Mouse (Mus musculus) liver, adult 2 months (tissue): ENCODE results near the gene Renbp. TPM values are rescaled to one million over a fixed set of nuclear protein-coding genes. Genes with fewer than 3 reads are reported as not detected.

ENCODE experiments used
- DNase-seq: peaks from one replicate; pipeline ENCODE4 v3.0.0-alpha.2; 2011; ENCODE audit warnings: low read depth, low spot score; ENCODE audit errors: extremely low read depth
- H3K27ac ChIP-seq: fragments of 200-500 bp; replicated peaks from 2 replicates; pipeline ENCODE4 v1.5.1; 2012; ENCODE audit warnings: low read depth, mild to moderate bottlenecking, control low read depth, inconsistent platforms, low read length; ENCODE audit not compliant: insufficient read depth
- H3K27me3 ChIP-seq: fragments of 200-500 bp; 2 replicates; pipeline ENCODE4 v1.6.1; 2012; ENCODE audit warnings: mild to moderate bottlenecking, moderate library complexity, low read length, inconsistent platforms; ENCODE audit not compliant: control insufficient read depth, insufficient read depth
- H3K36me3 ChIP-seq: fragments of 200-500 bp; 2 replicates; pipeline ENCODE4 v1.6.1; 2012; ENCODE audit warnings: low read length, inconsistent platforms; ENCODE audit not compliant: control insufficient read depth, insufficient read depth
- H3K4me1 ChIP-seq: fragments of 200-500 bp; 2 replicates; pipeline ENCODE4 v1.6.1; 2011; ENCODE audit warnings: low read length; ENCODE audit not compliant: control insufficient read depth, insufficient read depth
- H3K4me3 ChIP-seq: fragments of 200-500 bp; 2 replicates; pipeline ENCODE4 v1.5.1; 2011; ENCODE audit warnings: low read depth, mild to moderate bottlenecking, control low read depth, low read length, moderate library complexity; ENCODE audit not compliant: insufficient read depth
- H3K79me2 ChIP-seq: fragments of 200-500 bp; 2 replicates; pipeline ENCODE4 v1.6.1; 2012; ENCODE audit warnings: inconsistent platforms, mild to moderate bottlenecking, low read length, moderate library complexity; ENCODE audit not compliant: control insufficient read depth, insufficient read depth
- H3K9ac ChIP-seq: fragments of 200-500 bp; 2 replicates; pipeline ENCODE4 v1.6.1; 2012; ENCODE audit warnings: low read depth, mild to moderate bottlenecking, control low read depth, inconsistent platforms, low read length
- CTCF ChIP-seq: fragments of 200-500 bp; IDR thresholded peaks from 2 replicates; pipeline ENCODE4 v1.5.1; 2011; ENCODE audit warnings: low read depth, low read length, control low read depth
- POLR2A ChIP-seq: fragments of 200-500 bp; IDR thresholded peaks from 2 replicates; pipeline ENCODE4 v1.6.1; 2011; ENCODE audit warnings: low read length, control low read depth; ENCODE audit not compliant: insufficient read depth; ENCODE audit errors: extremely low read depth
- WGBS: fragments of 180-500 bp; shearing (Covaris S2); methylation state at CpG from one replicate; pipeline ENCODE4 v1.1.7; 2018; 5-methylcytosine and 5-hydroxymethylcytosine counted together
- polyA plus RNA-seq: library from polyadenylated mRNA; depleted of rRNA; stranded (reverse); fragments of >200 nt; gene quantifications from 2 replicates; pipeline ENCODE4 v1.2.3, GENCODE M21; 2012
- total RNA-seq: library from RNA; depleted of rRNA; stranded (reverse); fragments of >200 nt; gene quantifications from 2 replicates; pipeline ENCODE4 v1.2.3, GENCODE M21; 2014

Gene Renbp
- total and polyA plus RNA-seq, 2 experiments: 2.9 to 4.1 TPM

DNA sequence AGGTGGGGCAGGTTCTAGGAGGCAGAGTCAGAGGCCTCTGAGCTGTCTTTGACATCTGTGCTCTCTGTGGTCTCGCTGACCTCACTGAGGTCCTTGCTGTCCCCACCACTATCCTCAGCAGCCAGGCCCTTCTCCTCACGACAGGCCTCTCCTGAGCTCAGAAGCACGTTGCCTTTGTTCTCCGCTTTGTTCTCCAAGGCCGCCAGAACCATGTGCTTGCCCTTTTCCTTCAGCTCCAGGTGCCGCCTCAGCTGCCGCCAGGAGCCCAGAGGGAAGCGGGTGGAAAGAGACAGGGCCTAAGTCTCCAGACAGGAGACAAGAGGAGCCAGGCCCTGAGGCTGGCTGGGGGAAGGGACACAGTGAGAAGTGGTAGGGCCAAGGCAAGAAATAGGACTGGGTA, 13.7 kb downstream of the Renbp start:
- Histone ChIP-seq H3K9ac (no peak overlapping the region), H3K4me3 (no peak overlapping the region), H3K36me3 (peaks cover 7% of the 10 kb centered on the region; the same call in 1 of the 2 replicates), H3K27ac (no peak overlapping the region), H3K79me2 (no peaks in the 10 kb centered on the region), H3K27me3 (no peaks in the 10 kb centered on the region), H3K4me1 (peaks cover 9% of the 10 kb centered on the region)
- 98% methylated on average over 8 of the region's 8 CpGs for WGBS
- no peak for TF ChIP-seq POLR2A
- TF ChIP-seq CTCF: no peak
- DNase-seq: no peak

DNA sequence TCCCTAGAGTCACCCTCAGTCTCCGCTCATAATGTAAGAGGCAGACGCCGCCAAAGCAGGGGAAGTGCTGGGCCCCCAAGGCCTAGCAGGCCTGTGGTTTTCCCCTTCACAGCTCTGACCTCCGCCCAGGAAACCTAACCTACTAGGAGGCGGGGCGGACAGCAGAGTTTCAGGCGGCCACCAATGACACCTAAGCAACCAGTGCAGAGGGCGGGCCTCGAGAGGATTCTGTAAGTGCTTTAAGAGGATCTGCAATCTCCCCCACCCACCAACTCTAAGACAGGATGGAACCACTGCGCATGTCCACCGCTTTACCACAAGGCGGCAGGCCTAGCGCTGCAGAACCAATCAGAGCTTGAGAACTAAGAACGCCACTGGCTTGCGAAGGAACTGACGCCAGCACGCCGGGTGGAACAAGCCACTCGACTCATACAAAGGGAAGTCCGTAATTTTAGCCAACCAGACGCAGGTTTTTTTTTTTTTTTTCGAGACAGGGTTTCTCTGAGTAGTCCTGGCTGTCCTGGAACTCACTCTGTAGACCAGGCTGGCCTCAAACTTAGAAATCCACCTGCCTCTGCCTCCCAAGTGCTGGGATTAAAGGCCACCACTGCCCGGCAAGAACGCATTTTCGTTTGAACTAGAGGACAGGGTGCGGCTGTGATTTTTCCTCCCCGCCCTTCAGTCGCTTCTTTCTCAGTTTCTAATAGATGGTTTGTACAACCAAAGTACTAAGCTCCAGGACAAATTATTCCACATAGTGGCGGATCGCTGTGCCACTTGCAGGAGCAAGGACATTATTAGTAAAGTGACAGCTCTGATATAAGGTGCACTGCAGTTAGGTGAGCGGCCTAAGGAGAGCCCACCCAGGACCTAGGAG, 15.6 kb downstream of the Renbp start:
- Histone ChIP-seq H3K27ac (peak overlapping the region; percentile 77), H3K4me3 (peak overlapping the region; percentile 45), H3K27me3 (no peaks in the 10 kb centered on the region), H3K36me3 (peaks cover 7% of the 10 kb centered on the region; the same call in 1 of the 2 replicates), H3K79me2 (no peaks in the 10 kb centered on the region), H3K4me1 (peaks cover 5% of the 10 kb centered on the region), H3K9ac (peak overlapping the region; percentile 74)
- WGBS: 8% methylated on average over 31 of the region's 31 CpGs
- peak; percentile 98 for DNase-seq
- peak; percentile 52 for TF ChIP-seq CTCF
- peak; percentile 50; the same call in 1 of the 2 replicates for TF ChIP-seq POLR2A

DNA sequence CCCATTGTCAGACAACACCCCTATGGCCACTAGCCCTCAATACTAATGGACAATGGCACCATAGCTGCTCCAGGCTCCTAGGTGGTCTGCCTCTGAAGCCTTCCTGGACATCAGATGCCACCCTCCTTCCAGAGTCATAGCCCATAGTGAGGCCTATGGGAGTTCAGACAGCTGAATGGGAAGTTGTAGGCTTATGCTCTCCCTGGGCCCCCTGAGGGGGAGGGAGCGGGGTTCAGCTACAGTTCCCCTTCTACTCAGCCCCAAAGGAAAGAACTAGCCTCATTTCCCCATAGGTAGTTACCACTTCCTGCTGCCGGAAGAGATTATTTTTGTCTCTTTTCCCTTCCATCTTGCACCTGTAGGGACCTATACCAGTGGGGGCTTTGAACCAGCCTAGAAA, 19.1 kb downstream of the Renbp start:
- WGBS: 69% methylated on average over 2 of the region's 2 CpGs
- Histone ChIP-seq H3K27me3 (no peaks in the 10 kb centered on the region), H3K27ac (peak overlapping the region; percentile 34; the same call in 1 of the 2 replicates), H3K36me3 (no peaks in the 10 kb centered on the region), H3K79me2 (no peaks in the 10 kb centered on the region), H3K9ac (no peak overlapping the region), H3K4me3 (no peak overlapping the region), H3K4me1 (peaks cover 5% of the 10 kb centered on the region)
- DNase-seq: no peak
- TF ChIP-seq CTCF (no peak), POLR2A (no peak)

DNA sequence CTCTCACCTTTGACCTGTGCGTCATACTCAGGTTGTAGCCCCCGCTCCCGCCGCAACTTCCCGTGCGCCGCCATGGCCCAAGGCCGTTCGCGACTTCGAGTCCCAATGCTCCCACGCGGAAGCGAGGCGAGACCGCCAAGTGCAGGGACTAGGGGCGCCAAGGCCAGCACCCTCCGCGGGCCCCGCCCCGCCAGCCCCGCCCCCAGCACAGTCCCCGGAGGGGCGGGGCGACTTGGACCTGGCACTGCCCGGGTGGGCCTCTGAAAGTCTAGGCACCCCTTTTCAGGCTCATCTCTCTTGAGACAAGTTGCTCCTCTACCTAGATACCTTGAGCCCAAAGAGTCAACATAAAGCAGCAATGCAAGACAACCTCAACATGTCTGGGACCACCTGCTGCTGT, 19.5 kb downstream of the Renbp start:
- DNase-seq: no peak
- Histone ChIP-seq H3K79me2 (no peaks in the 10 kb centered on the region), H3K36me3 (no peaks in the 10 kb centered on the region), H3K9ac (peak overlapping the region; percentile 70), H3K4me3 (peak overlapping the region; percentile 65), H3K27ac (peak overlapping the region; percentile 68), H3K27me3 (no peaks in the 10 kb centered on the region), H3K4me1 (peaks cover 5% of the 10 kb centered on the region)
- 7% methylated on average over 24 of the region's 26 CpGs for WGBS
- no peak for TF ChIP-seq POLR2A
- no peak for TF ChIP-seq CTCF

DNA sequence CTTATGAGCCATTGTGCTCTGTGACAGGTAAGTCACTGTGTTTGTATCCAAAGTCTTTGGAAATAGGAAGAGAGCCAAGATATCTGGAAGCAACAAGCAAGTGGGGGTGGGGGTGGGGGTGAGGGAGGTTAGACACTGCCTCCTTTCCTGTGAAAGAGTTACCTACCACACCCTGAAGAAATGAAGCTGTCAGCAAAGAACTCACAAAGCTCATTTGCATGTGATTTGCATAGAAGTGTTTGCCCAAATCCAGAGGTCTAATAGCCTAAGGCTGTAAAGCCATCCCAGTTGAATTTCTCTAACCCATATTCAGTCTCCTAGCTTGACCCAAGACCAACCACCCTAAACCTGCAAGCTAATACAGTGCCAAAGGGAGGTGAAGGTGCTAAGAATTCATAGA, 20.2 kb downstream of the Renbp start:
- peaks cover 3% of the 10 kb centered on the region for H3K4me1 ChIP-seq
- H3K9ac ChIP-seq: no peak overlapping the region
- no peaks in the 10 kb centered on the region for H3K79me2 ChIP-seq
- no peak for TF ChIP-seq POLR2A
- no peak for TF ChIP-seq CTCF
- no peak overlapping the region for H3K27ac ChIP-seq
- H3K4me3 ChIP-seq: peak overlapping the region; percentile 65
- no peak for DNase-seq
- H3K27me3 ChIP-seq: no peaks in the 10 kb centered on the region
- no peaks in the 10 kb centered on the region for H3K36me3 ChIP-seq

DNA sequence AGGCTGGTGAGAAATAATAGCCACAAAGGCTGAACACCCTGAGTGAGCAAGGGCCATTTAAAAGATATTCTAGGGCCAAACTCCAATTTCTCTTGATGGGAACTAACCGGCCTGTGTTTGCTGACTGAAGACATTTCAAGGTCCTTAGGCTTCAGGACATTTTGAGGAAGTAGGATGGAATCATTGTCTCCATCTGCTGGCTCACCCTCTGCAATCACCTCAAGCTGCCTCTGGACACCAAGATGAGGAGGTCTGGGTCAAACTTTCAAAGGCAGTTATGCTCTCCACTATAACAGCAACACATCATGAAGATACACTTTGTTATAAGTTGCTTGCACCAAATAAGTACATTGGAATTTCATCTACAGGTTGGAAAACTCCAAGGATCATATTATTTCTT, 20.6 kb downstream of the Renbp start:
- Histone ChIP-seq H3K9ac (no peak overlapping the region), H3K27me3 (no peaks in the 10 kb centered on the region), H3K36me3 (no peaks in the 10 kb centered on the region), H3K79me2 (no peaks in the 10 kb centered on the region), H3K4me1 (peaks cover 2% of the 10 kb centered on the region; the same call in 1 of the 2 replicates), H3K27ac (no peak overlapping the region), H3K4me3 (no peak overlapping the region)
- DNase-seq: no peak
- TF ChIP-seq POLR2A (no peak), CTCF (no peak)
- 31% methylated on average over 1 of the region's 1 CpGs for WGBS
